Mouse (Mus musculus): ENCODE measurements around the gene Dis3.

DNA sequence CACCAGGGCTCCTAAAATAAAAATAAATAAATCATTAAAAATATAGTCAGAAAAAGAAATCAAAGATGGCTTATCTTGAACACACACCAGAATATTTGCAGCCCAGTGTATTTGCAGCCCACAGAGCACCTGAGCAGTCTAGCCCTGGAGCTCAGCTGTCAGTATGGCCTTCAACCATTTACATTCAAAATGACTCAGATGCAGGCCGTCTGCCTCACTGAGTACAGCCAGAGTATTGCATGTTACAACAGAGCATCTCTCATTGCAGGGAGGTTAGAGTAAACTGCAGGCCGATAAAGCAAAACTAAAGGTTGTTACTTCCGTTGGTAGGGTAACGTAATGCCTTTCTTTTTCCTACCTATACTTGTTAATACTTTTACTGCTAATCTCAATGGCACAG, 24.5 kb upstream of the Dis3 start:
- no peak for TF ChIP-seq ZNF384 (IDR thresholded peaks at IDR 0.05; ENCODE audit: low read depth, low read length)
- TF ChIP-seq CTCF (IDR thresholded peaks at IDR 0.05 in 2 of 3, conservative IDR thresholded peaks at IDR 0.05 in 1 of 3; ENCODE audit: control insufficient read depth in 1 of 3, insufficient read depth in 1 of 3, low read depth in 2 of 3, low read length in 3 of 3, poor library complexity in 1 of 3, severe bottlenecking in 1 of 3): no peak
- no peak for TF ChIP-seq POLR2AphosphoS2 (IDR thresholded peaks at IDR 0.05; ENCODE audit: low read length)
- no peak for TF ChIP-seq USF1 (IDR thresholded peaks at IDR 0.05; ENCODE audit: low read depth, low read length)
- no peak for TF ChIP-seq POLR2A (IDR thresholded peaks at IDR 0.05; ENCODE audit: control insufficient read depth in 1 of 2, insufficient read depth in 1 of 2, low read depth in 1 of 2, low read length in 2 of 2, poor library complexity in 1 of 2)
- TF ChIP-seq SIN3A (IDR thresholded peaks at IDR 0.05; ENCODE audit: low read length): no peak
- TF ChIP-seq GATA1 (IDR thresholded peaks at IDR 0.05; ENCODE audit: low read depth, low read length): no peak
- TF ChIP-seq EP300 (IDR thresholded peaks at IDR 0.05; ENCODE audit: low read depth in 1 of 2, low read length in 2 of 2): no peak
- TF ChIP-seq SMC3 (IDR thresholded peaks at IDR 0.05; ENCODE audit: low read depth, low read length): no peak
- no peak for TF ChIP-seq MAZ (IDR thresholded peaks at IDR 0.05; ENCODE audit: low read depth, low read length)
- TF ChIP-seq HCFC1 (IDR thresholded peaks at IDR 0.05; ENCODE audit: low read depth, low read length): no peak
- TF ChIP-seq ZMIZ1 (IDR thresholded peaks at IDR 0.05; ENCODE audit: low read depth, low read length): no peak
- no peak for TF ChIP-seq MXI1 (IDR thresholded peaks at IDR 0.05; ENCODE audit: low read depth, low read length)
- TF ChIP-seq USF2 (IDR thresholded peaks at IDR 0.05; ENCODE audit: borderline replicate concordance in 1 of 2, insufficient read depth in 1 of 2, low read depth in 1 of 2, low read length in 2 of 2): no peak

All from MEL (cell line).